Mouse (Mus musculus): Measurements from ENCODE around the gene Nphs1. TPM values are rescaled to one million over a fixed set of nuclear protein-coding genes. Genes with fewer than 3 reads are reported as not detected.

Gene Nphs1
- total and polyA plus RNA-seq, 3 experiments = 1.0 to 2.4 TPM; not detected in 1

- no peak for DNase-seq (ENCODE audit: extremely low read depth)
- peak overlapping the region; percentile 58 to 93 (median 85) for H3K4me3 ChIP-seq (replicated peaks in 1 of 3; ENCODE audit: low read depth in 2 of 3, low read length in 2 of 3, poor library complexity in 1 of 3)
- peaks cover 22% of the 10 kb centered on the region for H3K79me2 ChIP-seq (replicated peaks; ENCODE audit: control insufficient read depth, extremely low read depth, insufficient read depth, poor library complexity, severe bottlenecking)
- H3K9ac ChIP-seq (ENCODE audit: insufficient read depth, low read depth) = peak overlapping the region; percentile 96; the same call in 1 of the 2 replicates
- H3K4me1 ChIP-seq (ENCODE audit: control insufficient read depth in 1 of 2, insufficient read depth in 2 of 2) = peaks cover 9 to 66% of the 10 kb centered on the region in 2 experiments
- 0 out of 2 replicates have a peak, but pooled peaks have one; percentile 9 for TF ChIP-seq ZNF384 (IDR thresholded peaks at IDR 0.05; ENCODE audit: low read depth, low read length)
- no peak for TF ChIP-seq BHLHE40 (IDR thresholded peaks at IDR 0.05; ENCODE audit: low read depth, low read length)
- TF ChIP-seq MAX (IDR thresholded peaks at IDR 0.05; ENCODE audit: low read length) = peak; percentile 92
- no peak; the same call in 1 of the 2 replicates for TF ChIP-seq MXI1 (IDR thresholded peaks at IDR 0.05; ENCODE audit: low read depth, low read length)
- TF ChIP-seq IRF4 (IDR thresholded peaks at IDR 0.05; ENCODE audit: low read depth, low read length) = no peak
- TF ChIP-seq MYC (IDR thresholded peaks at IDR 0.05; ENCODE audit: low read depth, low read length) = no peak; the same call in 1 of the 2 replicates
- H3K9me3 ChIP-seq (replicated peaks; ENCODE audit: low read length) = peaks cover 8% of the 10 kb centered on the region
- dilution Hi-C loops (cut with MboI; ENCODE audit: extremely low pct_ligation_motif_present, extremely low pct_unique_long_range_greater_than_20kb, low sequenced_read_pairs) = no loop called here
- no peaks in the 10 kb centered on the region for H3K27me3 ChIP-seq (replicated peaks)
- peaks cover 22 to 37% of the 10 kb centered on the region in 2 experiments for H3K36me3 ChIP-seq (replicated peaks in 1 of 2; ENCODE audit: control insufficient read depth in 1 of 2, insufficient read depth in 1 of 2, low read length in 1 of 2)
- in situ Hi-C loops (cut with MboI; ENCODE audit: low pct_ligation_motif_present, low pct_unique_long_range_greater_than_20kb, low sequenced_read_pairs) = no loop called here
- peak overlapping the region; percentile 72 for H3K4me2 ChIP-seq (ENCODE audit: insufficient read depth, low read depth, poor library complexity, severe bottlenecking)
- H3K27ac ChIP-seq (ENCODE audit: insufficient read depth, low read depth) = peak overlapping the region; percentile 88
Observed at GRCm38 (mm10) chr7:30420673-30421072, 37.4 kb upstream of the Nphs1 start.

DNA sequence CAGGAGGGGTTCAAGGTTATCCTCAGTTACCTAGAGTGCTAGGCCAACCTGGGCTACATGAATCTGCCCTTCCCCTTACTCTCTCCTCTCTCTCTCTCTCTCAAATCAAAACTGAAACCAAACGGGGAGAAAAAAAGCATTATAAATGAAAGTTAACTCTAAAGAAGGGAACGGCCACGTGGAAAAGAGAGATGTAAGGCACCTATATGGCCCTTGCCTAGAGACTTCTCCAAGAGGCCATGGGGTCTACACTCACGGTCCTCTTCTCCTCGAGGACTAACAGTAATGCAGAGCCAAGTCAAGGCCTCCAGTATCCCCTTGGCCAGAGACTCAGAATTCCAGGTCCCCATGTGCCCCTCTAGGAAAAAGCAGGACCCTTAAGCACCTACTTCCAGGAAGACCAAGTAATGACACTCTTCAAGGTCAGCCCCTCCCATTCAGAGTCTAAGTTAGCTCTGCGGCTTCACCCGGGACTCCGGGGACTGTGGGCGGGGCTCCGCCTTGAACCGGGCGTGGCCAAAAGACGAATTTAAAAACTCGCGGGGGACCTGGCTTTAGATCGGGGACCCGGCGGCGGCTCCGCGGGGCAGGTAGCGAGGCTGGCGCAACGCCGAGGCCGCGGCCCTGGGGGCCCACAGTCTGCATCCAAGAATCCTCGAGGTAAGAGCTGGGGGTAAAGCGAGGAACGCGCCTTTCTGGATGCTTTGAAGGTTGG is 36.8 kb upstream of the Nphs1 start, which contains the start of gene Nfkbid:
Nfkbid (plus strand) TSS at position 558 of the 715 bp plus-strand sequence.
- peaks cover 8% of the 10 kb centered on the region for H3K9me3 ChIP-seq (replicated peaks; ENCODE audit: low read length)
- DNase-seq (ENCODE audit: extremely low read depth) = peak; percentile 85
- H3K4me1 ChIP-seq (ENCODE audit: control insufficient read depth in 1 of 2, insufficient read depth in 2 of 2) = peaks cover 9 to 68% of the 10 kb centered on the region in 2 experiments
- peaks cover 22% of the 10 kb centered on the region for H3K79me2 ChIP-seq (replicated peaks; ENCODE audit: control insufficient read depth, extremely low read depth, insufficient read depth, poor library complexity, severe bottlenecking)
- H3K4me3 ChIP-seq (replicated peaks in 1 of 3; ENCODE audit: low read depth in 2 of 3, low read length in 2 of 3, poor library complexity in 1 of 3) = peak within 1 kb of the TSS; percentile 85 to 95 (median 93)
- peak within 1 kb of the TSS; percentile 96 for H3K9ac ChIP-seq (ENCODE audit: insufficient read depth, low read depth)
- H3K4me2 ChIP-seq (ENCODE audit: insufficient read depth, low read depth, poor library complexity, severe bottlenecking) = peak within 1 kb of the TSS; percentile 82
- in situ Hi-C loops (cut with MboI; ENCODE audit: low pct_ligation_motif_present, low pct_unique_long_range_greater_than_20kb, low sequenced_read_pairs) = no loop called here
- H3K27me3 ChIP-seq (replicated peaks) = no peaks in the 10 kb centered on the region
- dilution Hi-C loops (cut with MboI; ENCODE audit: extremely low pct_ligation_motif_present, extremely low pct_unique_long_range_greater_than_20kb, low sequenced_read_pairs) = no loop called here
- H3K36me3 ChIP-seq (replicated peaks in 1 of 2; ENCODE audit: control insufficient read depth in 1 of 2, insufficient read depth in 1 of 2, low read length in 1 of 2) = peaks cover 27 to 43% of the 10 kb centered on the region in 2 experiments
- H3K27ac ChIP-seq (ENCODE audit: insufficient read depth, low read depth) = peak within 1 kb of the TSS; percentile 88
- TF ChIP-seq E2F4 (IDR thresholded peaks at IDR 0.05; ENCODE audit: insufficient replicate concordance, low read depth, low read length) (no peak), ETS1 (conservative IDR thresholded peaks at IDR 0.05; ENCODE audit: low read depth, low read length) (no peak; the same call in 1 of the 2 replicates), POLR2AphosphoS2 (IDR thresholded peaks at IDR 0.05; ENCODE audit: low read depth, low read length) (peak; percentile 83), MAZ (IDR thresholded peaks at IDR 0.05; ENCODE audit: low read depth, low read length) (no peak), TBP (conservative IDR thresholded peaks at IDR 0.05; ENCODE audit: low read depth, low read length) (peak; percentile 71; the same call in 1 of the 2 replicates), UBTF (IDR thresholded peaks at IDR 0.05; ENCODE audit: low read depth, low read length) (no peak), ZKSCAN1 (IDR thresholded peaks at IDR 0.05; ENCODE audit: borderline replicate concordance, low read depth, low read length) (no peak), ZC3H11A (IDR thresholded peaks at IDR 0.05; ENCODE audit: low read depth, low read length) (no peak), USF1 (IDR thresholded peaks at IDR 0.05; ENCODE audit: low read depth, low read length) (no peak), TCF12 (IDR thresholded peaks at IDR 0.05; ENCODE audit: low read depth, low read length) (no peak; the same call in 1 of the 2 replicates), USF2 (conservative IDR thresholded peaks at IDR 0.05; ENCODE audit: low read depth, low read length) (no peak), MEF2A (IDR thresholded peaks at IDR 0.05; ENCODE audit: borderline replicate concordance, low read depth, low read length) (no peak), JUN (IDR thresholded peaks at IDR 0.05; ENCODE audit: insufficient read depth, low read depth, low read length) (no peak), ZMIZ1 (IDR thresholded peaks at IDR 0.05; ENCODE audit: low read depth, low read length) (peak; percentile 97), MAX (IDR thresholded peaks at IDR 0.05; ENCODE audit: low read length) (0 out of 2 replicates have a peak, but pooled peaks have one; percentile 64), EP300 (IDR thresholded peaks at IDR 0.05; ENCODE audit: low read length) (peak; percentile 46), HCFC1 (IDR thresholded peaks at IDR 0.05; ENCODE audit: low read depth, low read length) (0 out of 2 replicates have a peak, but pooled peaks have one; percentile 20), IRF4 (IDR thresholded peaks at IDR 0.05; ENCODE audit: low read depth, low read length) (peak; percentile 21; the same call in 1 of the 2 replicates), PAX5 (IDR thresholded peaks at IDR 0.05; ENCODE audit: low read length) (no peak), BHLHE40 (IDR thresholded peaks at IDR 0.05; ENCODE audit: low read depth, low read length) (no peak; the same call in 1 of the 2 replicates), KAT2A (IDR thresholded peaks at IDR 0.05; ENCODE audit: insufficient replicate concordance, low read length) (no peak), ELF1 (IDR thresholded peaks at IDR 0.05; ENCODE audit: low read depth, low read length) (peak; percentile 32; the same call in 1 of the 2 replicates), NRF1 (IDR thresholded peaks at IDR 0.05; ENCODE audit: low read depth, low read length) (peak; percentile 13; the same call in 1 of the 2 replicates), JUND (conservative IDR thresholded peaks at IDR 0.05; ENCODE audit: low read depth, low read length) (0 out of 2 replicates have a peak, but pooled peaks have one; percentile 18), MAFK (IDR thresholded peaks at IDR 0.05; ENCODE audit: insufficient replicate concordance, low read length) (peak; percentile 24; the same call in 1 of the 2 replicates), RAD21 (IDR thresholded peaks at IDR 0.05; ENCODE audit: low read depth, low read length) (no peak)

Data from CH12.LX (cell line).